Mouse (Mus musculus) embryo, embryonic 11 days (tissue): ENCODE results near the gene Tnc.
"Not testable (repeated sequence)": the region's sequence is repeated elsewhere in the genome, so short reads cannot be mapped to it uniquely, and the experiment has no call there.

ENCODE experiments used
- DNase-seq: peaks from one replicate; pipeline ENCODE4 v3.0.0-alpha.2; 2015

The Tnc gene

DNA sequence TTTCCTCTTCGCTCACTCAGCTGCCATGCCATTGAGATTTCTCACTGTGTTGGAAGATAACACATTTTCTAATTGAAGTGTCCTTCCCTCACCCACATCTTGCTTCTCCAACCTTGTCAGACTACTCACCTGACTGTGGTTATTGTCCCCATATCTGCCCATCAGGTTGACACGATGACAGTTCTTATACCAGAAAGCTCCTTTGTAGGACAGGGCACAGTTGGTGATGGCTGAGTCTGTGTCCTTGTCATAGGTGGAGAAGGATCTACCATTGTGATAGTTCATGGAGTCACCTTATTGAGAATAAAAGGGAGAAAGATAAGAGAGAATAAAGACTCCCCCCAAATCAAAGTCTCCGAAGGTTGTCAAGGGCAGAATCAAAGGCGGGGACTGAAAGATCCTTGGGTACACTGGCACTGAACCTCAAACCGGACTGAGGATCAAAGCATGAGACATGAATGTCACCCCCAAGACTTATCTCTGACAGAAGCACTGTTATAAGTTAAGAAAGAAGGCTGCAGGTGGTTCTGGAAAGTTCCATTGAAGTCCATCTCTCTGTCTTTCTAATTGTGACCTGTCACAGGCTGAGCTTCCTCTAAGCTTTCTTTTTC lies 84.9 kb downstream of the Tnc start:
- no peak for DNase-seq

DNA sequence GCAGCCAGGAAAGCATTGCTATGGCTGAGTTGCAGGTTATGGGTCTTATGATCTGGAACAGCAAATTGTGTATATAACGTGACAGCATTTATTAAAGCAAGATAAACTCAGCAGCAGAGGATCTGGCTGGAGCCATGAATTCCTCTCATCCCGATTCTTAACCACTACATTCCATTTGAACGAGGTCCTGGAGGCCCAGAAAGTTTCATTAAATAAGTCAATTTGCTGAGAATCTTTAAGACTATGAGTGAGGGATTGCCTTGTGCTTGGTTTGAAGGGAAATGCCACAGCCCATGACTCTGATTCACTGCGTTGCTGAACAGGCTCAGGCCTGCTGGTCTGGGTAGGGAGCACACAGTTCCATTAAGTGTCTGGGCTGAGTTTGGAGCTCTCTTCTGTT lies 88.2 kb downstream of the Tnc start:
- DNase-seq, result no peak

DNA sequence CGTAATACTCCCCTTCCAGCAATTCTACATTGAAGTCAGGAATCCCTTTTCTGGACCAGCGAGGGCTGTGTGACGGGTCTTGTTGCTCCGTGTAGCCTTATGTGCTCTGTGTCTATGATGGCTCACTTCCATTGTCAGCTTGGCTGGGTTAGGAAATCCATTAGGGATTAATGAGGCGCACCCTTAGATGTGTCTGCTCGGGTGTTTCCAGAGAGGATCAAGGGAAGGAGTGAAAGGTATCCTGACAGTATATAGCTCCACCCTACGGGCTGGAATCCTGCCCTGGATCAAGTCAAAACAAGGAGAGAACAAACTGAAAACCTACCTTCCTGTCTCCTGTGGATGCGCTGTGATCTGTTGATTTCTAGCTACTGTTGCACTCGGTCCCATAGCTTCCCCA lies 96.8 kb downstream of the Tnc start:
- no peak for DNase-seq

DNA sequence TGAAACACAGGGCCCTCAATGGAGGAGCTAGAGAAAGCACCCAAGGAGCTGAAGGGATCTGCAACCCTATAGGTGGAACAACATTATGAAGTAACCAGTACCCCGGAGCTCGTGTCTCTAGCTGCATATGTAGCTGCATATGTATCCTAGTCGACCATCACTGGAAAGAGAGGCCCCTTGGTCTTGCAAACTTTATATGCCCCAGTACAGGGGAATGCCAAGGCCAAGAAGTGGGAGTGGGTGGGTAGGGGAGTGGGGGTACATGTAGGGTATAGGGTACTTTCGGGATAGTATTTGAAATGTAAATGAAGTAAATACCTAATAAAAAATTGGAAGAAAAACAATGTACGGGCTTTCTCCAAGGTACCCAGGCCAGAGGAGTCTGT lies 98.1 kb downstream of the Tnc start:
- DNase-seq, result not testable (repeated sequence)

DNA sequence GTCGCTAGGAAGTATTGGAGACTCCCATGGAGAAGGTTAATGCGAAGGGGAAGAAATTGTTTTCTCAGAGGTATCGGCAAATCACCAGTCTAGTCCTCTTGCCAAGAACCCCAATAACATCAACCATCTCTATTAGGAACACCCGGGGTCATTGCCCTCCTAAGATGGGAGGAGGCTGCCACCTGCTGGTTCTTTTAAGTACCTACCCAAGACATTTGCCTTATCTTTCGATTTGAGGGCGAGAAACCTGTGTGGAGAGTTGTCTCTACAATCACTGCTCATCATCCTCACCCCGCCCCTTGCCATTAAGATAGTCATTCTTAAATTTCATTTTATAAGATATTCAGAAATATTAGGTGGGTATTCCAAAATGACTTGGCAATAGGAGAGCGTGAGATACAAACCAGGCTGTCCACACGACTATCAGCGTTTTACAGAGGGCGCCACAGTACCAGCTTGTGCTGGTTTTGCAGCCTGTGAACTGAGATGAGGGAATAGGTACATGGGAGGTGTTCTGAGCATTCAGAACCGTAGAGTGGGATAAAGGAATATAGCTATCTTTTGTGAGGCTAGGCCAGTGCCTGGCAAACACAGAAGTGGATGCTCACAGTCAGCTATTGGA lies 98.6 kb downstream of the Tnc start:
- peak; percentile 85 for DNase-seq

DNA sequence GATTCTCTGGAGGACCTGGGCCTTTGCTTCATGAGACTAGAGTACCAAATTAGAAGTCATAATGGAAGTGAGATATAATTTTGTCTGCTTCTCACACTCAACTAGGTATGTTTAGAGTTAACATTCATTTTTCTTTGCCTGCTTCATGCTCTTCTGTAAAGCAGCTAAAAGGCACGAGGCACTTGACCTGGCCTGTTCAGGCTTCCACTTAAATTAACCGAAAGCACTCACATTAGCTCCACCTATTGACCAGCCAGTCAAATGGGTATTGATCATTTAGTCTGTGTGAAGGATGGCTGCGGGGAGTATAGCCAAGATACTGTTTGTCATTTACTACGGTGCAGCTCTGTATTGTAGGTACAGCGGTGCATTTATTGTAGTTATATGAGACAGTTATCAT lies 103.0 kb downstream of the Tnc start:
- DNase-seq, result no peak

DNA sequence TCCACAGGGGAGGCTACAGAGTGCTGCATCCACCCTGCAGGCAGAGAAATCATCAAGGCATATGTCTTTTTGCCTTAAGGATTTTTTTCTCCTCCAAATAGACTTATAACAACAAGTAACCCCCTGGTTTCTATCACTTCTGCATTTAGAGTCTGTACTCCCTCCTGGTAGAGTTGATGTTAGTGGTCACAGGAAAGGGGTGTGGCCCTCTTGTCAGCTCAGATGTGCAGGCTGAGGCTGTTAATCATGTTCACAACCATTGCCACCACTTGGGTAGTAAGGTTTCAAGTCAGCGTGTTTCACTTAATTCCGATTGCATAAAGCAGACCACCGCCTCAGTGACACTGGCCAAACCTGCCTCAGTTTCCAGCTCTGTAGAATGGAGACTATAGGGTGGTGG lies 103.9 kb downstream of the Tnc start:
- DNase-seq, result no peak

DNA sequence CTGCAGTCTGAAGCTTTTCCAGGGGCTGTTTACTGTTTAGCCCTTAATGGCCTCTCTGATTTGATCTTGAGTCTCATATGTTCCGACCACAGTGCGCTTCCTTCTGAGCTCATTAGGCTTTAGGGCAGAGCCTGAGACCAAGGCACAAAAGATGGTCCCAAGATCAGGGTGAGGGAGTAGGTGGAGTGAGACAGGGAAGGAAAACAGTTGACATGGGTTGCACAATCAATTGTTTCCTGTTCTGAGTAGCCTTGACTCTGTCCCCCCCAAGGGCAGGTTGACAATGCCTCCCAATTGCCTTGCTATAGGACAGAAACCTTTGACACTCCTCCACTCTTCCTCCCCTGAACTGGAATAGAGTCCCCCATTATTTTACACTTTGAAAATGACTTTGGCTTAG lies 105.4 kb downstream of the Tnc start:
- no peak for DNase-seq

DNA sequence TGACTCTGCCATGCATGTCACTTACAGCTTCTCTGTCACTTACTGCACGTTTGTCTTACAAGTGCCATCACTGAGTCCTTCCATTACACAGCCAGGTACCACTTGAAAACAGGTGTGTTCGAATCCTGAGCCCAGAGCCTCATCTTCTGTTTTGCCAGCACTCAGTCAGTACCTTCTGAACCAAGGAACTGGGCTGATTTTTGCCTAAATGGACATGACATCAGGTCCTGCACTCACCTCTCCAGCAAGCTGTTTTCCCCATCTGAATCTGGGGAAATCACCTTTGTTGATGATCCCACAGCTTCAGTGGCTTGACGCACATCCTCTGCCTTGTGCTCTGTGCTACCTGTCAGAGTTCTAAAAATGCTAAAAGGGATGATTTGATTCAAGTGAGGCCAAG lies 107.4 kb downstream of the Tnc start:
- DNase-seq, result no peak

DNA sequence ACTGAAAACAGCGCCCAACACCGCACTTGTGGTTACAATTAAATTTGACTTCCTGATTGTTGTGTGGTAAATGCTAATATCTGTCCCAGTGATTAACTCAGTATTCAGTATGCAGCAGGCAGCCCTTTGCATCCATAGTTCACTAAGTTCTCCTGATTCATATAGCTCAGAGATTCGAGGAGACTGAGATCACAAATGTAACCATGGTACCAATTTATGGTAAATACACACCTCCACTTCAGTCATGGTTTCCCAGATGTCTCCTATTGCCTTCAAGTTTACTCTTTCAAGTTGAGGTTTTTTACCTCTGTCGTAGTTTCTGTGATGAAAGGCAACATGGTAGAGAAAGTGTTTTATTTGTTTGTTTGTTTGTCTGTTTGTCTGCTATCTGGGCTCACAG lies 110.9 kb downstream of the Tnc start:
- DNase-seq, result no peak

DNA sequence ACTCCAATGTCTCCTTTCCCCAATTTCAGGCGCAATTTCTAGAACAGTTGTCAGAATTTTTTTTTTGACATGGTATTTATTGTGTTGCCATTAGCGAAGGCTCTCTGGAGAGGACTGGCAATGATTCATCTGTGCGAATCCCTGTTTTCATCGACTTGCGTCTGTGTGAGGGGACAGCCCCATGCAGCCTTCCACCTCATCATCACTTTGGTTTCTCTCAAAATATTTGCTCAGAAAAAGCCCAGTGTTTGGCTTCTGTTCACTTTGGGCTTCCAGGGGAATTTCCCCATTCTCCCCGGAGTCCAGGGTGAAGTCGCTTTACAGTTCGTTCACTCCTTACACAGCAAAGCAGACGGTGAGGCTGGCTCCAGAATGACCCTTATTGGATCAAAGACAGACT lies 111.5 kb downstream of the Tnc start:
- no peak for DNase-seq

DNA sequence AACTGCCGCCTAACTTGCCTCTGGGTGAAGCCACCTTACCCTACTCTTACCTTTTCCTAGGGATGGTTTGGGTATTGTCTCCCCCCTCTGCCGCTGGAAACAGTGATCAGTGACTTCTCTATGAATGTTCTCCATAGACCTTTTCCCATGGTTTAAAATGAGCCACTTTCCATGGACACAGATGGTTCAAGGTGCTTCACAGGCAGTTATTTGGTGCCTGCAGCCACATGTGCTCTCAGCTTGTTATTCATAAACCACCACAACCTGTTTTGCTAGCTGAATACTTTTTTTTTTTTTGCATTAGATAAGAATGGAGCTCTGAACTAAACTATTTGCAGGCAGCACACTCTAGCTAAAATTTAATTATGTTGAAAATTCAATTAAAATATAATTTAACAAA lies 116.0 kb downstream of the Tnc start:
- DNase-seq, result no peak

DNA sequence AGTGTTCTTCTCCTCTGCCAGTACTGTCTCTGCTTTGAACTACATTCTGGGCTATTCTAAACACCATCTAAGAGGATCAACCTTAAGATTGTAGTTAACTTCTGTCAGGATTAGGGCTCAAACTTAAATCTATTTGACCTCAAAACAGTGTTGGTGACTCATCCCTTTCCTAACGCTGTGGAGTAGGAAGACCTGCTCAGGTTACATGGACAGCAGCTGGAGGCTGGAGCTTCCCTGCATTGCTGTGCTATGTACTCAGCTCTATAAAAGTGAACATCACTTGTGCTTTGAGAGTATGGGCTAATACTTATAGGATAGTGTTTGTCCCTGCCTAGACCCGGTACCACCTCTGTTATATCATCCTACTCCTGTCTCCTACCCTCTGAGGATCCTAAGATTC lies 117.3 kb downstream of the Tnc start:
- DNase-seq, result no peak

DNA sequence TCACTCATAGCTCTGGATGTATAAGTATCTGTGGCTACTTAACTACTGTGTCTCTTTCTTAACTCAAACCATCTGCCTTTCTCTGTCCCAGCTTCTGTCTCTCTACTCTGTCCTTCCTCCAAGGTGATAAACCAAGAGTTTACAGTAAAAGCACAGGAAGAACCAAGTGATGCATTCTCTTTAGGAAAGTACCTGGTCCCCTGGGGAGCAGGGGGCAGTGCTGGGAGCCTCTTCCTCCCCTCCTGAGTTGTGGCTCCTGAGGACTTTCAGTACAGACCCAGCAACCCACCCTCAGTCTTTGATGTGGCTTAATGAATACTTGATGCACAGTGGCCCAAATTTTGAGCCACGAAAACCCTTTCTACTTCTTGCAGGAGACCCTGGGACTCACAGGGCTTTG lies 118.6 kb downstream of the Tnc start:
- DNase-seq, result no peak

DNA sequence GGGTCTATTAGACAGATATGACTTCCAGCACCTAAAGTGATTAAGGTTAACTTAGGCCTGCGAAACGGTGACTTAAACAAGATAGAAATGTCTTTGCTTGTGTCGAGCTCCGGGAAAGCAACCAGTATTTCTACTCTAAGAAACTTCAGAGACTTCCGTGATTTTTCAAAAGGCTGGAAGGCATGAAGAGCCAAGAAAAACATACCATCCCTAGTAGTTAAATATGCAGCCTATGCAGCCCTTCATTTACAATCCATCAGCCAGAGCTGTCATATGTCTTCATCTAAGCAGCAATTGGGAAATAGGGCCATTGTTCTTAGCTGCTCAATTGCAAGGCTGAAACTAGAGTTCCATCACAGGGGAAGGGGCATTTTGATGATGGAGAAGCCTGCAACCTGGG lies 129.6 kb downstream of the Tnc start:
- no peak for DNase-seq

DNA sequence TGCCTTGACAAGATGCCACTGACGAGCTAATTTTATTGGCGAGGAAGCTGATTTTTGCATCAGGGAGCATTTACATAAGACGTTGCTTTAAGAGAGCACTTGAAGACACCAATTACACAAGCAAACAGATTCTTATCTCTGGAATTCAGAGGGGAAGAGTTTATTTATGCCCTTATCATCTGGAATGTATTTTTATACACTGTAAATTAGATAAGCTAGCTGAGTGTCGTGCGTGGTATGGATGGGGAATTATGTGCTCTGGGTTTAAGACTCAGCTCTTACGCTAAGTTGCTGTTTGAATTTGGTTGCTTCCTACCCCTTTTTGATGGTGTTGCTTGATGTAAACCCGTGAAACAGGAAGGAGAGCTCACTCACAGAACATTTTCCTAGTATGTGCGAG lies 130.1 kb downstream of the Tnc start:
- DNase-seq, result no peak

DNA sequence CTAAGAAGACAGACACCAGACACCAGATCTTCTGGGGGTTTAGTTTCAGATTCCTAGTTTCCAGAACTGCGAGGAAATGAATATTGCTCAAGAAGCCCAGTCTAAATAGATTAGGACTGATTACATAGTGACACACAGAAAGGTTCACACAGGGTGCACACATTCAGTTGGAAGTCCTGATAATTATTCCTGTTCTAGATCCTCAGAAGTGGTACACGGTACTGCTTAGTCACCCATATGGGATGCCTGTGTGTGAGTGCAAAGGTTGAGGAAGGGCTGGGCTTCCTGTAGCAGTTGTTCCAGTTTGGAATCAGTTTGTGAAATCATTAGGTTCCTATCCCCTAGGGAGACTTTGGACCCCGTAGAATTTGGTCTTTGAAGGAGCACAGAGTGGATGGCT lies 130.5 kb downstream of the Tnc start:
- DNase-seq, result no peak
